Mouse (Mus musculus): Measurements from ENCODE around the gene Lamb2. TPM values are rescaled to one million over a fixed set of nuclear protein-coding genes. Genes with fewer than 3 reads are reported as not detected.
A peak's percentile ranks its signal among the peaks of the same experiment; 100 is the strongest.

Gene Lamb2
- polyA plus RNA-seq, 1 experiment: 0.02 TPM

DNA sequence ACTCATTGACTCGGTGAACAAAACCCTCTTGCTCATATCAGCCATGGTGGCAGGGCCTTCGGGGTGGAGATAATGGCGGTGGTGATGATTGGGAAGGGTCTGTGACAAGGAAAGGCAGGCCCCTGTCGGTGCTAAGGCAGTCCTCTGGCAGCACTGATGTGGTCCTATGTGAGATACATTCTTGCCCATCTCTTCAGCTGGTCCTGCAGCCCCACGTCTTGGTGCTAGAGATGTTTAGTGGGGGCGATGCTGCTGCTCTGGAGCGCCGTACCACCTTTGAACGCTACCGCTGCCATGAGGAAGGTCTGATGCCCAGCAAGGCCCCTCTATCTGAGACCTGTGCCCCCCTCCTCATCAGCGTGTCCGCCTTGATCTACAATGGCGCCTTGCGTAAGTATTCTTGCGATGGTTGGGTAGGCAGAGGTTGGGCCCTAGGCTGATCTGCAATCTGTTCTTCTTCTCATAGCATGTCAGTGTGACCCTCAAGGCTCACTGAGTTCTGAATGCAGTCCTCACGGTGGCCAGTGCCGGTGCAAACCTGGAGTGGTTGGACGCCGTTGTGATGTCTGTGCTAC, 5.9 kb downstream of the Lamb2 start:
- Histone ChIP-seq H3K4me1 (ENCODE audit: control insufficient read depth) (peaks cover 9% of the 10 kb centered on the region), H3K27me3 (ENCODE audit: control insufficient read depth) (no peaks in the 10 kb centered on the region; the same call in 1 of the 2 replicates), H3K36me3 (ENCODE audit: control insufficient read depth) (peaks cover 24% of the 10 kb centered on the region), H3K9me3 (ENCODE audit: control insufficient read depth, low read length) (no peaks in the 10 kb centered on the region), H3K4me3 (replicated peaks) (no peak overlapping the region)
- TF ChIP-seq TAL1 (IDR thresholded peaks at IDR 0.05; ENCODE audit: low read length) (no peak), GATA1 (IDR thresholded peaks at IDR 0.05; ENCODE audit: low read length) (no peak)

DNA sequence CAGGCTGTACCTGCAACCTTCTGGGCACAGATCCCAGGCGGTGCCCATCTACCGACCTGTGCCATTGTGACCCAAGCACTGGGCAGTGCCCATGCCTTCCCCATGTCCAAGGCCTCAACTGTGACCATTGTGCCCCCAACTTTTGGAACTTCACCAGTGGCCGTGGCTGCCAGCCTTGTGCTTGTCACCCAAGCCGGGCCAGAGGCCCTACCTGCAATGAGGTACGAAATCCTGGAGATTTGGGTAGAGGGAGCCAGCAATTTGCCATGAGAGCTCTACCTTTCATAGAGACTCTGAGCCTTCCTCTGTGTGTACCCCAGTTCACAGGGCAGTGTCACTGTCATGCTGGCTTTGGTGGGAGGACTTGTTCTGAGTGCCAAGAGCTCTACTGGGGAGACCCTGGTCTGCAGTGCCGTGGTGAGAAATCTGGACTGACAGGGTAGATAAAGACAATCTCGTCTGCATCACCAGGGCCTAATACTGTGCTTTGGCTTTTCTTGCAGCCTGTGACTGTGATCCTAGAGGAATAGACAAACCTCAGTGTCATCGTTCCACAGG, 7.5 kb downstream of the Lamb2 start:
- no peak overlapping the region for H3K4me3 ChIP-seq (replicated peaks)
- TF ChIP-seq TAL1 (IDR thresholded peaks at IDR 0.05; ENCODE audit: low read length): no peak
- no peak for TF ChIP-seq GATA1 (IDR thresholded peaks at IDR 0.05; ENCODE audit: low read length)
- peaks cover 25% of the 10 kb centered on the region for H3K36me3 ChIP-seq (ENCODE audit: control insufficient read depth)
- H3K4me1 ChIP-seq (ENCODE audit: control insufficient read depth): peaks cover 17% of the 10 kb centered on the region
- H3K27me3 ChIP-seq (ENCODE audit: control insufficient read depth): no peaks in the 10 kb centered on the region; the same call in 1 of the 2 replicates
- no peaks in the 10 kb centered on the region for H3K9me3 ChIP-seq (ENCODE audit: control insufficient read depth, low read length)

DNA sequence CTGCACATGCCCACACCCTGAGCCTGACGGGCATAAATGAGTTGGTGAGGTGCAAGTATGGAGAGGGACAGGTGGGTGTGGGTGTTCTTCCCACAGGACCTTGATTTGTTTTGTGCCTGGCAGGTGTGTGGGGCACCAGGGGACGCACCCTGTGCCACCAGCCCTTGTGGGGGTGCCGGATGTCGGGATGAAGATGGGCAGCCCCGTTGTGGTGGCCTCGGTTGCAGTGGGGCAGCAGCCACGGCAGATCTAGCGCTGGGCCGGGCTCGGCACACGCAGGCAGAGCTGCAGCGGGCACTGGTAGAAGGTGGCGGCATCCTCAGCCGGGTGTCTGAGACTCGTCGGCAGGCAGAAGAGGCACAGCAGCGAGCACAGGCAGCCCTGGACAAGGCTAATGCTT, 8.9 kb downstream of the Lamb2 start:
- Histone ChIP-seq H3K36me3 (ENCODE audit: control insufficient read depth) (peaks cover 37% of the 10 kb centered on the region), H3K4me3 (replicated peaks) (no peak overlapping the region), H3K4me1 (ENCODE audit: control insufficient read depth) (peaks cover 27% of the 10 kb centered on the region), H3K9me3 (ENCODE audit: control insufficient read depth, low read length) (no peaks in the 10 kb centered on the region), H3K27me3 (ENCODE audit: control insufficient read depth) (no peaks in the 10 kb centered on the region; the same call in 1 of the 2 replicates)
- TF ChIP-seq GATA1 (IDR thresholded peaks at IDR 0.05; ENCODE audit: low read length): no peak
- TF ChIP-seq TAL1 (IDR thresholded peaks at IDR 0.05; ENCODE audit: low read length): no peak

DNA sequence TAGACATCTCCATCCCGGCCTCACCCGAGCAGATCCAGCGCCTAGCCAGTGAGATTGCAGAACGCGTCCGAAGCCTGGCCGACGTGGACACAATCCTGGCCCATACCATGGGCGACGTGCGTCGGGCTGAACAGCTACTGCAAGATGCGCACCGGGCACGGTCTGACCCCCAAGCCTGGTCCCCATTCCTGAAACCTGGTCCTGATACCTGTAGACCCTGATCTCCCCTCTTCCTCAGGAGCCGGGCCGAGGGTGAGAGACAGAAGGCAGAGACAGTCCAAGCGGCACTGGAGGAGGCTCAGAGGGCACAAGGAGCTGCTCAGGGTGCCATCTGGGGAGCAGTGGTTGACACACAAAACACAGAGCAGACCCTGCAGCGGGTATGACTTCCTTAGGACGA, 9.7 kb downstream of the Lamb2 start:
- Histone ChIP-seq H3K9me3 (ENCODE audit: control insufficient read depth, low read length) (no peaks in the 10 kb centered on the region), H3K36me3 (ENCODE audit: control insufficient read depth) (peaks cover 41% of the 10 kb centered on the region), H3K4me3 (replicated peaks) (no peak overlapping the region), H3K27me3 (ENCODE audit: control insufficient read depth) (no peaks in the 10 kb centered on the region), H3K4me1 (ENCODE audit: control insufficient read depth) (peaks cover 27% of the 10 kb centered on the region)
- no peak for TF ChIP-seq TAL1 (IDR thresholded peaks at IDR 0.05; ENCODE audit: low read length)
- TF ChIP-seq GATA1 (IDR thresholded peaks at IDR 0.05; ENCODE audit: low read length): no peak

DNA sequence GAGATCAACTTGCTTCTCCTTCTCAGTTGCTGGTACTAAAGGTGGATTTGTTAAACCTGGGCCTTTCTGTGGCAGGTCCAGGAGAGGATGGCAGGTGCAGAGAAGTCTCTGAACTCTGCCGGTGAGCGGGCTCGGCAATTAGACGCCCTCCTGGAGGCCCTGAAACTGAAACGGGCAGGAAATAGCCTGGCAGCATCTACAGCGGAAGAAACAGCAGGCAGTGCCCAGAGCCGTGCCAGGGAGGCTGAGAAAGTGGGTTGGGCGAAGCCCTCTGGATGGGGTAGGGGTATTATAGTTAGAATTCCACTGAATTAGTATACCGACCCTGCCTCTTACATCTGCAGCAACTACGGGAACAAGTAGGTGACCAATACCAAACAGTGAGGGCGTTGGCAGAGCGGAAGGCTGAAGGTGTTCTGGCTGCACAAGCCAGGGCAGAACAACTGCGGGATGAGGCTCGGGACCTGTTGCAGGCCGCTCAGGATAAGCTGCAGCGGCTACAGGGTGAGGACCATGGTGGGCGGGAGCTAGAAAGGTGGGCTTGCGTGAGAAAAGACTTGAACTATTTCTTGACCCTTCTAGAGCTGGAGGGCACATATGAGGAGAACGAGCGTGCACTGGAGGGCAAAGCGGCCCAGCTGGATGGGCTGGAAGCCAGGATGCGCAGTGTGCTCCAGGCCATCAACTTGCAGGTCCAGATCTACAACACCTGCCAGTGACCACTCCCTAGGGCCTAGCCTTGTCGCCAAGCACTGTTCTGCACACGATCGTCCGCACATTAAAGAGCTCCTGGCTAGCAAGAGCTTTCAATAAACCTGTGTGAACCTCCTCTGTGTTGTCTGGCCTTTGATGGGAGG, 10.4 kb downstream of the Lamb2 start:
- no peaks in the 10 kb centered on the region for H3K27me3 ChIP-seq (ENCODE audit: control insufficient read depth)
- H3K4me3 ChIP-seq (replicated peaks): peak overlapping the region; percentile 90
- H3K9me3 ChIP-seq (ENCODE audit: control insufficient read depth, low read length): no peaks in the 10 kb centered on the region
- peaks cover 49% of the 10 kb centered on the region for H3K36me3 ChIP-seq (ENCODE audit: control insufficient read depth)
- H3K4me1 ChIP-seq (ENCODE audit: control insufficient read depth): peaks cover 27% of the 10 kb centered on the region
- TF ChIP-seq GATA1 (IDR thresholded peaks at IDR 0.05; ENCODE audit: low read length) (no peak), TAL1 (IDR thresholded peaks at IDR 0.05; ENCODE audit: low read length) (no peak)

DNA sequence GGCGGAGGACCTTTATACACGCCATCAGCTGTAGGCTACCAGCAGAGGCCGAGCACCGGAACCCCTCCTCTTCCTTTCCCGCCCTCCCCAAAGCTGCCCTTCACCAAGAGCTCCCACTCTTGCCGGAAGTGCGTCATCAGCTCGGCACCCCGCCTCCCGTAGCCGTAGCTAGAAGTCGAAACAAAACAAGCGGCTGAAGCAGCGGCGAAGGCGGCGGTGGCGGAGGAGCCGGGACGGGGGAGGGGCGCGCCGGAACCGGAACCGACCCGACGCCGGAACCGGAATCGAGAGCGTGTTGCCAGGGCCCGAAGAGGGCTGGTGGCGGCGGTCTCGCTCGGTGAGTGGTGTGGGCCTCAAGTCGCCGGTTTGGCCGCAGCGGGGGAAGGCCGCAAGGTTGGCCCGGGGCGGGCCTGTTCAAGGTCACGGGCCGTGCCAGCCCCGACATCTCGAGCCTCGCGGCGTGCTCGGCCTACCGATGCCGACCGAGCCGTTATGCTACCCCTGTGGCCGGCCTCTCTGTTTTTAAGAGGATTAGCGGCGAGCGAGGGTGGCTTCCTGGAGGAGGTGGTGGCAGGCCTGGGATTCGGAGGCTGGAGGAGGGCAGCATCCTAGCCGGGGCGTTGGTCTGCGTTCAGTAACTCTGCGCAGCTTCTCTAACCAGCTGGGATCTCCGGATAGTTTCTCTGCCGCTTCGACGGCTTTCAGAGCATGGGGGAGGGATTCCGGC, 11.2 kb downstream of the Lamb2 start, which contains the start of gene Usp19:
Usp19 (plus strand) TSS at position 44 of the 727 bp plus-strand sequence.
- peaks cover 27% of the 10 kb centered on the region for H3K4me1 ChIP-seq (ENCODE audit: control insufficient read depth)
- TF ChIP-seq TAL1 (IDR thresholded peaks at IDR 0.05; ENCODE audit: low read length): no peak
- no peak for TF ChIP-seq GATA1 (IDR thresholded peaks at IDR 0.05; ENCODE audit: low read length)
- H3K27me3 ChIP-seq (ENCODE audit: control insufficient read depth): no peaks in the 10 kb centered on the region
- H3K9me3 ChIP-seq (ENCODE audit: control insufficient read depth, low read length): no peaks in the 10 kb centered on the region
- H3K4me3 ChIP-seq (replicated peaks): peak within 1 kb of the TSS; percentile 90
- H3K36me3 ChIP-seq (ENCODE audit: control insufficient read depth): peaks cover 52% of the 10 kb centered on the region

DNA sequence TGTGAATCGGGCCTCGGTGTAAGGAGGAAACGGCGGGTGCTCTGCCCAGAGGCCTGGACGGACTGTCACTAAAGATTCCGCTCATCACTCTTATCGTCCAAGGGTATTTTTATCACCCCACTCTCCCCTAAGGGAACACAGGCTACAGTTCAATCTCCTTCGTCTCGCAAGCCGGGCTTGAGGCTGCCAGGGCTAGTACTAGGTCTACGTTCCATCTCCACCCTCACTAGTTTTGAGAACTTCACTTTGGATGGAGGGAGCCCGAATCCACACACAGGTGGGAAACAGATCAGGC, 11.7 kb downstream of the Lamb2 start:
- H3K4me3 ChIP-seq (replicated peaks): peak overlapping the region; percentile 90
- no peaks in the 10 kb centered on the region for H3K9me3 ChIP-seq (ENCODE audit: control insufficient read depth, low read length)
- no peak for TF ChIP-seq TAL1 (IDR thresholded peaks at IDR 0.05; ENCODE audit: low read length)
- TF ChIP-seq GATA1 (IDR thresholded peaks at IDR 0.05; ENCODE audit: low read length): no peak
- H3K36me3 ChIP-seq (ENCODE audit: control insufficient read depth): peaks cover 57% of the 10 kb centered on the region
- H3K27me3 ChIP-seq (ENCODE audit: control insufficient read depth): no peaks in the 10 kb centered on the region
- peaks cover 27% of the 10 kb centered on the region for H3K4me1 ChIP-seq (ENCODE audit: control insufficient read depth)

DNA sequence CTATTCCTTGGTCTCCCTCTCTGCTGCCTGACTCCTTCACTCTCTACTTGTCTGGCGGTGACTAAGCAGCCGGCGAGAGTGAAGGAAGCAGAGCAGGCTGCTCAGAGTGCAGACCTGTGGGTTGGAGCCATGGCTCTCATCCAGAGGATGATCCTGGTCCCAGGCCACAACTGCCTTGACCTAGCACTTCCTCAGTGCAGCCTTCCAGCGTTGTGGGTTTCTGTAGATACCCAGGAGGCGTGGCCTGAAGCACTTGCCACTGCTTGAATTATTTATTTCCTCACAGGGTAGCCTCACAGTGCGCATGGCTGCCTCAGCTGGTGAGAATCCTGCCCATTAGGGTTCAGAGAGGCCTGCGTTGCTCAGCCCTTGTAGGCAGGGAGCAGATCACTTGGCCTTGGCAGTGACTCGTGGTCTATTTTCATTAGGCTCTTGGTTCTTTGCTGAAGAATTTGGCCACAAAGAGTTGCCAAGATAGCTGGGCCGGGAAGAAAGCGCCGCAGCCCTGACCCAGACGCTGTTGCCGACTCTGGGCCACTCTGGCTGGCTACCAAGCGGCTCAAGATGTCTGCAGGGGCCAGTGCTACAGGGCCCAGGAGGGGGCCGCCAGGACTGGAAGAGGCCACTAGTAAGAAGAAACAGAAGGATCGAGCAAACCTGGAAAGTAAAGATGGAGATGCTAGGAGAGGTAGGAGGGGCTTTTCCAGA, 12.7 kb downstream of the Lamb2 start:
- H3K27me3 ChIP-seq (ENCODE audit: control insufficient read depth): no peaks in the 10 kb centered on the region
- peaks cover 63% of the 10 kb centered on the region for H3K36me3 ChIP-seq (ENCODE audit: control insufficient read depth)
- H3K9me3 ChIP-seq (ENCODE audit: control insufficient read depth, low read length): no peaks in the 10 kb centered on the region

More for the DNA sequence above, 12.7 kb downstream of the Lamb2 start:
- H3K4me1 ChIP-seq (ENCODE audit: control insufficient read depth): peaks cover 27% of the 10 kb centered on the region
- peak overlapping the region; percentile 90 for H3K4me3 ChIP-seq (replicated peaks)
- TF ChIP-seq GATA1 (IDR thresholded peaks at IDR 0.05; ENCODE audit: low read length) (no peak), TAL1 (IDR thresholded peaks at IDR 0.05; ENCODE audit: low read length) (no peak)
